Mouse (Mus musculus) spleen, adult 2 months (tissue): Measurements from ENCODE around the gene Lyl1. TPM values are rescaled to one million over a fixed set of nuclear protein-coding genes. Genes with fewer than 3 reads are reported as not detected.

ENCODE experiments used
- DNase-seq, 2 experiments: peaks; one replicate each; pipeline versions ENCODE4 v3.0.0 to v3.0.0-alpha.2; 2012 to 2021; ENCODE audit warnings: low spot score in 2 of 2, low read depth in 1 of 2
- H3K27ac ChIP-seq: fragments of 200-500 bp; 2 replicates; pipeline ENCODE4 v1.5.1; 2012; ENCODE audit warnings: low read length, inconsistent platforms; ENCODE audit not compliant: insufficient read depth
- H3K27me3 ChIP-seq: fragments of 200-500 bp; 2 replicates; pipeline ENCODE4 v1.6.1; 2012; ENCODE audit warnings: mild to moderate bottlenecking, moderate library complexity, low read length, inconsistent platforms; ENCODE audit not compliant: control insufficient read depth, insufficient read depth
- H3K36me3 ChIP-seq: fragments of 200-500 bp; 2 replicates; pipeline ENCODE4 v1.6.1; 2012; ENCODE audit warnings: mild to moderate bottlenecking, low read length, inconsistent platforms; ENCODE audit not compliant: control insufficient read depth, insufficient read depth
- H3K4me1 ChIP-seq: fragments of 200-500 bp; 2 replicates; pipeline ENCODE4 v1.6.1; 2011; ENCODE audit warnings: inconsistent platforms; ENCODE audit not compliant: control insufficient read depth, insufficient read depth, insufficient read length
- H3K4me3 ChIP-seq: fragments of 200-500 bp; 2 replicates; pipeline ENCODE4 v1.5.1; 2011; ENCODE audit warnings: mild to moderate bottlenecking, inconsistent platforms; ENCODE audit not compliant: insufficient read depth, insufficient read length; ENCODE audit errors: extremely low read depth
- CTCF ChIP-seq: fragments of 200-500 bp; IDR thresholded peaks from 2 replicates; pipeline ENCODE4 v1.5.1; 2011; ENCODE audit warnings: mild to moderate bottlenecking, inconsistent platforms; ENCODE audit not compliant: insufficient read depth, insufficient read length, insufficient replicate concordance; ENCODE audit errors: extremely low read depth
- POLR2A ChIP-seq: fragments of 200-500 bp; IDR thresholded peaks from 2 replicates; pipeline ENCODE4 v1.6.1; 2011; ENCODE audit warnings: low read depth, low read length, inconsistent platforms
- WGBS: fragments of 180-500 bp; shearing (Covaris S2); methylation state at CpG from one replicate; pipeline ENCODE4 v1.1.7; 2018; 5-methylcytosine and 5-hydroxymethylcytosine counted together
- polyA plus RNA-seq: library from polyadenylated mRNA; depleted of rRNA; stranded (reverse); fragments of >200 nt; gene quantifications from 2 replicates; pipeline ENCODE4 v1.2.3, GENCODE M21; 2012; rRNA removed

The Lyl1 gene
- 90.0 and 115 TPM in 2 replicates for polyA plus RNA-seq

DNA sequence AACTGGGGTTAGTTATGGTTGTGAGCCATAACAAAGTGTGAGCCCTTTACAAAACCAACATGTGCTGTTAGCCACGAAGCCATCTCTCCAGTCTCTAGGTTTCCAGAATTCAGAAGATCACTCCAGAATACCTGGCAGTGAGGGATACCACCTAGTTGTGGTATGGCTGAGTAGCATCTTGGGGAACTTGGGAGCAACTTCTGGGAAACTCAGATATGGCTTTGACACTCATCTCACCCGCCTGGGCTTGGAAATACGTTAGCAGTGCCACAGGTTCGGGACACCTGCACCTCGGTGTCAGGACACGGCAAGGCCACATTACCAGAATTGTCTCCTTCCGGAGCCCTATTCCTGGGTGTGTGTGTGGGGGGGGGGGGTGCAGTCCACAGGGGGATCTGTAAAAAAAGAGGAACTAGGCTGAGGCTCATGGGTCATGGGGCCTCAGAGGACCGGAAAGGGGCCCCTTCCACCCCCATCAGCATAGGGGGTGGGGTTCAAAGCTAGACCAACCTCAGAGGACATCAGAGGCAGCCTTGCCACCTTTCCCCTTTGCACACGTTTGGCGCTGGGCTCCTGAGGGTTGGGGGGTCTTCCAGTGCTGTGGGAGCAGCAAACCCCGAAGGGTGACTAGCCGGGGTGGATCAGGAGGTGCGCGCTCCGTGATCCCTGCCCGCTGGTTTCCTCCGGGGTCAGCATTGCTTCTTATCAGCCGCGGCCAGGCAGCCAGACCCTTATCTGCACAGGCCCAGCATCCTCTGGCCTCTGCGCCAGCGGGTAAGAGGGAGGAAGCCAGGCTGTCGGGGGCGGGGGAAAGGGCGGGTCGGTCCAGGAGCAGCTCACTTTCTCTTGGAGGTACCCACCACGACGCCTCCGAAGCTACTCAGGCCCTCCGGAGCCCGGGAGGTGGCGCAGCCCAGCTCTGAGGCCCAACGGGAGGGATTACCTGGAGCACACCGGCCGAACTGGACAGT is at the start of gene Lyl1:
Gene Lyl1 (plus strand): TSS at position 517 of the 971 bp plus-strand sequence.
- Histone ChIP-seq H3K36me3 (peaks cover 8% of the 10 kb centered on the region), H3K27ac (peak within 1 kb of the TSS; percentile 98), H3K4me1 (peaks cover 40% of the 10 kb centered on the region), H3K27me3 (no peaks in the 10 kb centered on the region), H3K4me3 (peak within 1 kb of the TSS; percentile 84)
- TF ChIP-seq CTCF (no peak), POLR2A (peak; percentile 59)
- 3% methylated on average over 34 of the region's 34 CpGs for WGBS
- peak; percentile 77 to 78 for DNase-seq

DNA sequence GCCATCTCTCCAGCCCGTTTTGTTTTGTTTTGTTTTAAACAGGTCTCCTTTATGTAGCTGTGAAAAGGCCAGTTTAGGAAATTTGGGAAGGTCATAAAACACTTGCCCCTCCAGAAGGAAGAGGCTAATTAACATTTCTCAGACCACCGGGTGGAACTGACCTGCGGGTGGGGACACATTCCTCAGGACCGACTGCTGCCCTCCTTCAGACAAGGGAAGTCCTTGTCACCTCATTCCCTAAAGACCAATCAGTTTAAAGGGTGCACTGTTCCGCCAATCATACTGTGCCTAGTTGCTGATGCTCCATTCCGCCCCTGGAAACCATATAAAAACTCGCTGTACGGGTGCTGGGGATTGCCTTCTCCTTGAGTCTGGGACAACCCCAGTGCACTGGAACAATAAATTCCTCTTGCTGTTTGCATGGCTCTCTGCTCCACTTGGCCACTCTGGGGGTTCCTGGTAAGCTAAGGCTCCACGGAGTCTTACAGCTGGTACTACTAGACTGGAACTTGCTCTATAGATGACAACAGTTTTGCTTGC is 48.1 kb upstream of the Lyl1 start:
- no peak overlapping the region for H3K4me3 ChIP-seq
- no peaks in the 10 kb centered on the region for H3K27me3 ChIP-seq
- H3K4me1 ChIP-seq: peaks cover 11% of the 10 kb centered on the region; the same call in 1 of the 2 replicates
- DNase-seq: no peak
- H3K36me3 ChIP-seq: no peaks in the 10 kb centered on the region
- H3K27ac ChIP-seq: no peak overlapping the region
- TF ChIP-seq CTCF (no peak), POLR2A (no peak)
- WGBS: 88% methylated on average over 9 of the region's 9 CpGs

DNA sequence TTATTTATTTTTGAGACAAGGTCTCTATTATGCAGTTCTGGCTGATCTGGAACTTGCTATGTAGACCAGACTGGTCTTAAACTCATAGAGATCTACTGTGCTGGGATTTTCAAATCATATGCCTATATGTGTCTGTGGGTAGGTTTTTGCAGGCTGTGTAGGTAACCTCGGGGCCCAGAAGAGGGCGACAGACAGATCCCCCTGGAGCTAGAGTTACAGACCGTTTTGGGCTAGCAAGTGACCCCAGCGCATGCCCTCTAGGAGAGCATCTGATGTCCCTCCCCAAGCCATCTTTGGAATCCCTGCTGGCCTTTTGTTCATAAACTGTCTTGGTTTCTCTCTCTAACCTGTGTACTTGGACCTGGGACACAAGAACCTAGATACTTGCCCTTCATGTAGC is 46.7 kb upstream of the Lyl1 start:
- WGBS: 55% methylated on average over 4 of the region's 4 CpGs
- DNase-seq: no peak
- H3K36me3 ChIP-seq: no peaks in the 10 kb centered on the region

DNA sequence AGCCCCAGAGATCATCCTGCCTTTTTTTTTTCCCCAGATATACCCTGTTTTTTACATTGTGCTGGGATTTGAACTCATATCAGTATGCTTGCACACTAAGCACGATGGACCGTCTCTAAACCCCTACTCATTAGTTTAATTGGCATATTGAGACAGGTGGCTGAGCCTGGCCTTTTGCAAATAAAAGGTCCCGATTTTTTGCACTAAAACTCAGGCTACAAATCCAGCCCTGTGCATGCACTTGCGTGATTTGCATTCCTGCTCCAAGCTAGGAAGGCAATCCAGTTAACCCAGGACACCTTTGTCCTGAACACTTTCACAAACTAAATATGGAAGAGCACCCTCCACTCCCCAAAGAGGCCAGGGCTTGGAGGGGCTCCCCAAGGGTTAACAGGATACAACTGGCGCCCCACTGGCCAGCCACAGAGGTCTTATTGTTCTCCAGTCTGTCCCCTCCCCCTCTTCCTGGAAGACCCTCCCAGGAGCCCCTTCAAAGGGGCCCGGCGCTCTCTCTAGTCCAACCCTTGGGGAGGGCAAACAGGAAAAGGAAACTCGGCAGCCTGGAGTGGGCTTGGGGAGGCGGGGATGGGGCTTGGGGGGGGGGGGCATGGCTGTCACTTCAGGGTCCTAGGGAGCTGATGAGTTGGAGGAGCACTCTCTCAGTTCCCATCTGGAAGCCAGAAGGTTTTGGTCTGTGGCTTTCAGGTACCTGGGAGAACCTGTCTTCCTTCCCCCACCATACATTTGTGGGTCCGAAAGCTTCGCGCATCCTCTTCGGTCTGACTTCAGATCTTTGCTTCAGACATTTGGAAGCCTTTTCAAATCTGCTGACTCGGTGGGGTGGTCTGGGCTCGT is 45.7 kb upstream of the Lyl1 start:
- TF ChIP-seq CTCF (no peak), POLR2A (no peak)
- Histone ChIP-seq H3K4me3 (peak overlapping the region; percentile 59; the same call in 1 of the 2 replicates), H3K36me3 (no peaks in the 10 kb centered on the region), H3K27ac (peak overlapping the region; percentile 81; the same call in 1 of the 2 replicates), H3K4me1 (peaks cover 14% of the 10 kb centered on the region; the same call in 1 of the 2 replicates), H3K27me3 (no peaks in the 10 kb centered on the region)
- no peak for DNase-seq
- WGBS: 18% methylated on average over 15 of the region's 15 CpGs

More for the DNA sequence above, 46.7 kb upstream of the Lyl1 start:
- TF ChIP-seq POLR2A (no peak), CTCF (no peak)
- Histone ChIP-seq H3K27me3 (no peaks in the 10 kb centered on the region), H3K4me1 (peaks cover 11% of the 10 kb centered on the region; the same call in 1 of the 2 replicates), H3K4me3 (no peak overlapping the region), H3K27ac (no peak overlapping the region)

DNA sequence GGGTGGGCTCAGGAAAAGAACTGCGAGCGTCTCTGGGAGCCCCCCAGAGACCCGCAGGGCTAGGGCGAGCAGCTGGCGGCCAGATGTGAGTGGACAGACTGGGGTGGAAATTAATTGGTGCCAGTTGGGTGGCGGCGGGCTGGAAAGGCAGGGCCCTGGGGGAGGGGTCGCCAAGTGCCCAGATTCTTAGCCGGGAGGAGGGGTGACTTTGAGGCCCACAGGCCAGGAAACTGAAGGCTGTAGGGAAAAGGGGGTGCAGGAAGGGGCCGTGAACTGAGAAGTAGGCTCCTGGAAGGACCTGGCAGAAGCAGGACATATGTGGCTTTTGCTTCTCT is 45.1 kb upstream of the Lyl1 start:
- H3K4me3 ChIP-seq: peak overlapping the region; percentile 59
- H3K27ac ChIP-seq: peak overlapping the region; percentile 81
- DNase-seq: no peak
- H3K36me3 ChIP-seq: no peaks in the 10 kb centered on the region
- TF ChIP-seq POLR2A: no peak
- TF ChIP-seq CTCF: no peak
- 7% methylated on average over 10 of the region's 10 CpGs for WGBS
- peaks cover 14% of the 10 kb centered on the region; the same call in 1 of the 2 replicates for H3K4me1 ChIP-seq
- no peaks in the 10 kb centered on the region for H3K27me3 ChIP-seq

DNA sequence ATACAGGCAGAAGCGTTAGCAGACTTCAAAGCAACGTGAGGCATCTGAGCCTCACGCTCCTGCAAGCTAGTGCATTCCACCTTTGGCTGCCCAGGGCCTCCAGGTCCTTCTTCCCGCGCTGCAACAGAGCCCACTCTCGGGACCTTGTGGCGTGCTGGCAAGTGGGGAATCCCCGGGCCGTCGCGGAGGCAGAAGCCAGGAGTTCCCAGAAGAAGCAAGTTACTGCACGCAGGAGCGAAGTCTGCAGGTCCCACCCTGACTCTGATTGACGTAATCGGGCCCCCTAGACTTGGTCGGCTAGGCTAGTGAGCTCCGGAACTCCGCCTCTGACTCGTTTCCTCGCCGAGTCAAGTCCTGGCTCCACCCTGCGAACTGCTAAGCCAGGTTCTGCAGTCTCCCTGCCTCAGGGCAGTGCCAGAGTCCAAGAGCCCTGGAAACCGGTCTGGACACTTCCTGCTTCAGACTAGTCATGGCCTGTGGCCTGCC is 44.6 kb upstream of the Lyl1 start:
- TF ChIP-seq POLR2A (peak; percentile 40; the same call in 1 of the 2 replicates), CTCF (no peak)
- WGBS: under 1% methylated on average over 23 of the region's 23 CpGs
- Histone ChIP-seq H3K4me1 (peaks cover 14% of the 10 kb centered on the region; the same call in 1 of the 2 replicates), H3K27me3 (no peaks in the 10 kb centered on the region), H3K4me3 (peak overlapping the region; percentile 59), H3K36me3 (no peaks in the 10 kb centered on the region), H3K27ac (peak overlapping the region; percentile 81)
- DNase-seq: peak in 1 of 2 experiments; percentile 78

DNA sequence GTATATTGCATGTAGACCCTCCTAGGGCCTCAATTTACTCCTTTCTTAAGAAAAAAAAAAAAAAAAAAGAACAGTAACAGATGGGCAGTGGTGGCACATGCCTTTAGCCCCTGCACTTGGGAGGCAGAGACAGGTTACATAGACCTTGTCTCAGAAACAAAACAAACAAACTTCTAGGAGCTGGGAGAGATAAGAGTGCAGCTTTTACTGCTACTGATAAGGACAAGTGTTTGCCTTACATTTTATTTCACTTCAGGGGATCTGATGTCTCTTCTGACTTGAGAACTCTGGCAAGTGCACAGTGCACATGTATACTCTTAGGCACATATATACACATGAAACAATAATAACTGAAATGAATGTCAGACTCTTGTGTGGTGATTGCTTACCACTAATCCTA is 44.1 kb upstream of the Lyl1 start:
- H3K4me1 ChIP-seq: peaks cover 14% of the 10 kb centered on the region; the same call in 1 of the 2 replicates
- no peak for TF ChIP-seq CTCF
- no peak for TF ChIP-seq POLR2A
- peak overlapping the region; percentile 59; the same call in 1 of the 2 replicates for H3K4me3 ChIP-seq
- no peaks in the 10 kb centered on the region for H3K36me3 ChIP-seq
- peak overlapping the region; percentile 51 for H3K27ac ChIP-seq
- DNase-seq: no peak
- no peaks in the 10 kb centered on the region for H3K27me3 ChIP-seq
